Mouse (Mus musculus) MEL (cell line): Measurements from ENCODE around the gene Gal3st3. TPM values are rescaled to one million over a fixed set of nuclear protein-coding genes. Genes with fewer than 3 reads are reported as not detected.

Experiments used
- DNase-seq: peaks from one replicate; pipeline ENCODE4 v3.0.0; 2011; ENCODE audit warnings: low read depth, low spot score
- H3K27ac ChIP-seq: 2 replicates; pipeline ENCODE4 v1.5.1; 2012; ENCODE audit warnings: low read depth, mild to moderate bottlenecking, control low read depth, low read length, moderate library complexity; ENCODE audit not compliant: control insufficient read depth
- H3K27me3 ChIP-seq, 2 experiments: fragments of 150-350 bp in 1 of 2; sonication (generic) in 1 of 2; 2 replicates each; pipeline ENCODE4 v1.6.1; 2012; ENCODE audit warnings: low read length in 2 of 2, mild to moderate bottlenecking in 2 of 2, improper control_type of control experiment in 1 of 2, moderate library complexity in 1 of 2; ENCODE audit not compliant: insufficient read depth in 2 of 2, control insufficient read depth in 1 of 2
- H3K36me3 ChIP-seq, 2 experiments: 2 replicates each; pipeline ENCODE4 v1.6.1; 2012 to 2014; ENCODE audit warnings: low read length in 2 of 2, improper control_type of control experiment in 1 of 2, inconsistent platforms in 1 of 2, mild to moderate bottlenecking in 1 of 2; ENCODE audit not compliant: insufficient read depth in 2 of 2, control insufficient read depth in 1 of 2
- H3K4me1 ChIP-seq, 2 experiments: fragments of 150-350 bp in 1 of 2; sonication (generic) in 1 of 2; 2 replicates each; pipeline ENCODE4 v1.6.1; 2012; ENCODE audit warnings: low read length in 2 of 2, improper control_type of control experiment in 1 of 2, mild to moderate bottlenecking in 1 of 2; ENCODE audit not compliant: insufficient read depth in 2 of 2, control insufficient read depth in 1 of 2
- H3K4me3 ChIP-seq, 2 experiments: fragments of 150-350 bp in 1 of 2; sonication (generic) in 1 of 2; 2 replicates each; pipeline ENCODE4 v1.5.1; 2012; ENCODE audit warnings: low read depth in 2 of 2, low read length in 2 of 2, mild to moderate bottlenecking in 2 of 2, moderate library complexity in 2 of 2, control low read depth in 1 of 2, improper control_type of control experiment in 1 of 2; ENCODE audit not compliant: control insufficient read depth in 1 of 2, insufficient read depth in 1 of 2
- H3K79me2 ChIP-seq: 2 replicates; pipeline ENCODE4 v1.6.1; 2012; ENCODE audit warnings: mild to moderate bottlenecking, low read length, moderate library complexity; ENCODE audit not compliant: control insufficient read depth, poor library complexity, insufficient read depth
- H3K9ac ChIP-seq: 2 replicates; pipeline ENCODE4 v1.6.1; 2012; ENCODE audit warnings: low read depth, mild to moderate bottlenecking, control low read depth, low read length, moderate library complexity; ENCODE audit not compliant: control insufficient read depth, poor library complexity, severe bottlenecking
- H3K9me3 ChIP-seq: fragments of 150-350 bp; sonication (generic); replicated peaks from 2 replicates; pipeline ENCODE4 v1.6.1; 2012; ENCODE audit warnings: mild to moderate bottlenecking, low read length, improper control_type of control experiment, moderate library complexity; ENCODE audit not compliant: insufficient read depth
- BHLHE40 ChIP-seq: IDR thresholded peaks from 2 replicates; pipeline ENCODE4 v1.6.1; 2012; ENCODE audit warnings: low read depth, mild to moderate bottlenecking, inconsistent platforms, low read length, improper control_type of control experiment, borderline replicate concordance
- CHD1 ChIP-seq: IDR thresholded peaks from 2 replicates; pipeline ENCODE4 v1.6.1; 2012; ENCODE audit warnings: low read depth, mild to moderate bottlenecking, inconsistent platforms, low read length, improper control_type of control experiment
- CHD2 ChIP-seq: IDR thresholded peaks from 2 replicates; pipeline ENCODE4 v1.6.1; 2011; ENCODE audit warnings: low read length, improper control_type of control experiment
- GATA1 ChIP-seq: IDR thresholded peaks from 2 replicates; pipeline ENCODE4 v1.6.1; 2011; ENCODE audit warnings: low read depth, low read length, improper control_type of control experiment
- MAZ ChIP-seq: IDR thresholded peaks from 2 replicates; pipeline ENCODE4 v1.6.1; 2012; ENCODE audit warnings: low read depth, mild to moderate bottlenecking, inconsistent platforms, low read length, improper control_type of control experiment
- MYB ChIP-seq: IDR thresholded peaks from 2 replicates; pipeline ENCODE4 v1.6.1; 2011; ENCODE audit warnings: mild to moderate bottlenecking, low read depth, low read length, improper control_type of control experiment
- NELFE ChIP-seq: IDR thresholded peaks from 2 replicates; pipeline ENCODE4 v1.6.1; 2011; ENCODE audit warnings: low read depth, low read length, improper control_type of control experiment
- SIN3A ChIP-seq: IDR thresholded peaks from 2 replicates; pipeline ENCODE4 v1.6.1; 2012; ENCODE audit warnings: low read length, improper control_type of control experiment, inconsistent platforms
- TAL1 ChIP-seq: IDR thresholded peaks from 2 replicates; pipeline ENCODE4 v1.6.1; 2012; ENCODE audit warnings: mild to moderate bottlenecking, inconsistent platforms, low read length, moderate library complexity, mixed read lengths
- TCF12 ChIP-seq: IDR thresholded peaks from 2 replicates; pipeline ENCODE4 v1.6.1; 2014; ENCODE audit warnings: low read depth, mild to moderate bottlenecking, inconsistent platforms, low read length, improper control_type of control experiment, moderate library complexity
- ZKSCAN1 ChIP-seq: IDR thresholded peaks from 2 replicates; pipeline ENCODE4 v1.6.1; 2012; ENCODE audit warnings: low read depth, mild to moderate bottlenecking, inconsistent platforms, low read length, improper control_type of control experiment, moderate library complexity
- polyA plus RNA-seq, 2 experiments: library from polyadenylated mRNA; stranded (reverse) in 1 of 2; unstranded in 1 of 2; fragments of >175 nt in 1 of 2; fragments of >200 nt in 1 of 2; gene quantifications; 2 replicates each; pipeline versions ENCODE4 v1.2.1 to v1.2.4; 2012; ENCODE audit warnings: low replicate concordance in 2 of 2, low read depth in 1 of 2; ENCODE audit not compliant: insufficient read length in 2 of 2, insufficient read depth in 1 of 2, missing spikeins in 1 of 2
- total RNA-seq: library from RNA; depleted of rRNA; stranded (reverse); fragments of 300-350 nt; gene quantifications from 2 replicates; pipeline ENCODE4 v1.2.3, GENCODE M21; 2012; rRNA removed

The Gal3st3 gene
- total and polyA plus RNA-seq, 3 experiments: 0.04 TPM; not detected in 2

DNA sequence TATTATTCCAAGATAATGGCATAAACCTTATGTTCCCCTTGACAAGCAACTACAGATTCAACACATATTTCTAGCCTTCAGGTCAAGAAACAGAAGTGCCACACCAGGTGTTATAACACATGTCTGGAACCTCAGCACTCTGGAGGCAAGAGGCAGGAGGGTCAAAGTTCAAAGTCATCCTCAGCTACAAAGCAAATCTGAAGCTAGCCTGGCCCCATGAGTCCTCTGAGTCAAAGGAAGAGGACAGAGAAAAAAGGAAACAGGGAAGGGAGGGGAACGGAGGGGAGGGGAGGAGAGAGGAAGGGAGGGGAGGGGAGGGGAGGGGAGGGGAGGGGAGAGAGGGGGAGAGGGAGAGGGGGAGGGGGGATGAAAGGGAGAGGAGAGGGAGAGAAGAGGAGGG, 57.9 kb downstream of the Gal3st3 start:
- no peaks in the 10 kb centered on the region for H3K9me3 ChIP-seq
- no peak overlapping the region for H3K9ac ChIP-seq
- TF ChIP-seq ZKSCAN1 (no peak), GATA1 (no peak), MAZ (no peak), CHD2 (no peak), TCF12 (no peak), CHD1 (no peak), TAL1 (no peak), MYB (no peak), BHLHE40 (no peak), SIN3A (no peak), NELFE (no peak)
- no peaks in the 10 kb centered on the region for H3K79me2 ChIP-seq
- H3K27me3 ChIP-seq: no peaks in the 10 kb centered on the region; a peak in 1 of 4 replicates
- no peak overlapping the region for H3K4me3 ChIP-seq
- H3K27ac ChIP-seq: no peak overlapping the region
- H3K4me1 ChIP-seq: peaks cover 8 to 13% of the 10 kb centered on the region in 2 experiments
- no peak for DNase-seq
- H3K36me3 ChIP-seq: peaks cover 0 to 5% of the 10 kb centered on the region in 2 experiments; a peak in 2 of 4 replicates

Other genes with a start within 250 kb of the Gal3st3 start
- gene Rin1, start 247.8 kb upstream of the Gal3st3 start, total RNA-seq: 0.33 and 0.42 TPM in 2 replicates
- gene Rin1, start 247.8 kb upstream of the Gal3st3 start, polyA plus RNA-seq: 1 to 10 TPM in 1 of 2 experiments, not detected in 1; 1.3 TPM
- 0.23 and 0.27 TPM in 2 replicates for gene Cd248, start 230.3 kb upstream of the Gal3st3 start, total RNA-seq
- under 1 TPM in 1 of 2 experiments, not detected in 1; 0.86 TPM for gene Cd248, start 230.3 kb upstream of the Gal3st3 start, polyA plus RNA-seq
- gene Tmem151a, start 212.8 kb upstream of the Gal3st3 start, total RNA-seq: 0.29 TPM in 1 of 2 replicates, not detected in the other
- gene Tmem151a, start 212.8 kb upstream of the Gal3st3 start, polyA plus RNA-seq: under 1 TPM in 1 of 2 experiments, not detected in 1; 0.63 TPM
- gene Yif1a, start 209.8 kb upstream of the Gal3st3 start, total RNA-seq: 57.5 and 64.3 TPM in 2 replicates
- 10 to 100 TPM in 1 of 2 experiments, not detected in 1; 54.0 TPM for gene Yif1a, start 209.8 kb upstream of the Gal3st3 start, polyA plus RNA-seq
- 0.65 and 1.0 TPM in 2 replicates for gene Cnih2, start 199.8 kb upstream of the Gal3st3 start, total RNA-seq
- 1 to 10 TPM in 1 of 2 experiments, not detected in 1; 2.7 TPM for gene Cnih2, start 199.8 kb upstream of the Gal3st3 start, polyA plus RNA-seq
- gene Rab1b, start 191.3 kb upstream of the Gal3st3 start, total RNA-seq: 86.4 and 94.9 TPM in 2 replicates
- gene Rab1b, start 191.3 kb upstream of the Gal3st3 start, polyA plus RNA-seq: 100 to 1,000 TPM in 1 of 2 experiments, not detected in 1; 162 TPM
- 7.3 TPM in 2 replicates for gene Klc2, start 179.8 kb upstream of the Gal3st3 start, total RNA-seq
- gene Klc2, start 179.8 kb upstream of the Gal3st3 start, polyA plus RNA-seq: 10 to 100 TPM in 1 of 2 experiments, not detected in 1; 30.3 TPM
- 5.7 TPM in 2 replicates for gene Pacs1, start 25.2 kb upstream of the Gal3st3 start, total RNA-seq
- 10 to 100 TPM in 1 of 2 experiments, not detected in 1; 19.9 TPM for gene Pacs1, start 25.2 kb upstream of the Gal3st3 start, polyA plus RNA-seq
- 178 and 180 TPM in 2 replicates for gene Sf3b2, start 2.9 kb upstream of the Gal3st3 start, total RNA-seq
- gene Sf3b2, start 2.9 kb upstream of the Gal3st3 start, polyA plus RNA-seq: 100 to 1,000 TPM; 259 to 331 TPM
- gene Catsper1, start 37.4 kb downstream of the Gal3st3 start, total RNA-seq: not detected in 2 replicates
- not detected for gene Catsper1, start 37.4 kb downstream of the Gal3st3 start, polyA plus RNA-seq
- gene Cst6, start 51.2 kb downstream of the Gal3st3 start, total RNA-seq: not detected in 2 replicates
- under 1 TPM in 1 of 2 experiments, not detected in 1; 0.26 TPM for gene Cst6, start 51.2 kb downstream of the Gal3st3 start, polyA plus RNA-seq
- gene Eif1ad, start 68.4 kb downstream of the Gal3st3 start, total RNA-seq: 110 and 129 TPM in 2 replicates
- gene Eif1ad, start 68.4 kb downstream of the Gal3st3 start, polyA plus RNA-seq: 100 to 1,000 TPM in 1 of 2 experiments, not detected in 1; 121 TPM
- 207 and 211 TPM in 2 replicates for gene Banf1, start 68.8 kb downstream of the Gal3st3 start, total RNA-seq
- gene Banf1, start 68.8 kb downstream of the Gal3st3 start, polyA plus RNA-seq: 1,000 to 10,000 TPM in 1 of 2 experiments, 100 to 1,000 TPM in 1; 644 to 1,168 TPM
- 114 and 117 TPM in 2 replicates for gene Sart1, start 90.4 kb downstream of the Gal3st3 start, total RNA-seq
- 100 to 1,000 TPM in 1 of 2 experiments, not detected in 1; 141 TPM for gene Sart1, start 90.4 kb downstream of the Gal3st3 start, polyA plus RNA-seq
- 0.54 and 0.72 TPM in 2 replicates for gene Tsga10ip, start 104.2 kb downstream of the Gal3st3 start, total RNA-seq
- 1 to 10 TPM in 1 of 2 experiments, not detected in 1; 4.5 TPM for gene Tsga10ip, start 104.2 kb downstream of the Gal3st3 start, polyA plus RNA-seq
- gene Drap1, start 126.6 kb downstream of the Gal3st3 start, total RNA-seq: 160 and 183 TPM in 2 replicates
- gene Drap1, start 126.6 kb downstream of the Gal3st3 start, polyA plus RNA-seq: 100 to 1,000 TPM in 1 of 2 experiments, not detected in 1; 307 TPM
- gene AI837181, start 126.8 kb downstream of the Gal3st3 start, total RNA-seq: 8.4 and 8.9 TPM in 2 replicates
- gene AI837181, start 126.8 kb downstream of the Gal3st3 start, polyA plus RNA-seq: 10 to 100 TPM in 1 of 2 experiments, not detected in 1; 41.3 TPM
- gene Fosl1, start 149.2 kb downstream of the Gal3st3 start, total RNA-seq: 1.1 and 2.0 TPM in 2 replicates
- gene Fosl1, start 149.2 kb downstream of the Gal3st3 start, polyA plus RNA-seq: 1 to 10 TPM in 1 of 2 experiments, not detected in 1; 3.1 TPM
- gene Ccdc85b, start 159.6 kb downstream of the Gal3st3 start, total RNA-seq: 3.6 and 4.1 TPM in 2 replicates
- gene Ccdc85b, start 159.6 kb downstream of the Gal3st3 start, polyA plus RNA-seq: 1 to 10 TPM in 1 of 2 experiments, not detected in 1; 7.6 TPM
- gene Fibp, start 162.3 kb downstream of the Gal3st3 start, total RNA-seq: 21.9 and 28.3 TPM in 2 replicates
- 10 to 100 TPM in 1 of 2 experiments, not detected in 1; 63.5 TPM for gene Fibp, start 162.3 kb downstream of the Gal3st3 start, polyA plus RNA-seq
- 0.15 TPM in 1 of 2 replicates, not detected in the other for gene Ctsw, start 170.2 kb downstream of the Gal3st3 start, total RNA-seq
- under 1 TPM in 1 of 2 experiments, not detected in 1; 0.39 TPM for gene Ctsw, start 170.2 kb downstream of the Gal3st3 start, polyA plus RNA-seq
- gene Efemp2, start 175.6 kb downstream of the Gal3st3 start, total RNA-seq: 7.5 and 10.4 TPM in 2 replicates
- 10 to 100 TPM in 1 of 2 experiments, not detected in 1; 17.7 TPM for gene Efemp2, start 175.6 kb downstream of the Gal3st3 start, polyA plus RNA-seq
- 34.3 and 38.9 TPM in 2 replicates for gene Mus81, start 190.1 kb downstream of the Gal3st3 start, total RNA-seq
- gene Mus81, start 190.1 kb downstream of the Gal3st3 start, polyA plus RNA-seq: 10 to 100 TPM in 1 of 2 experiments, not detected in 1; 50.5 TPM
- 880 and 979 TPM in 2 replicates for gene Cfl1, start 192.1 kb downstream of the Gal3st3 start, total RNA-seq
- gene Cfl1, start 192.1 kb downstream of the Gal3st3 start, polyA plus RNA-seq: 1,000 to 10,000 TPM in 1 of 2 experiments, not detected in 1; 2,037 TPM
- 0.19 and 0.23 TPM in 2 replicates for gene 1700020D05Rik, start 205.5 kb downstream of the Gal3st3 start, total RNA-seq
- gene 1700020D05Rik, start 205.5 kb downstream of the Gal3st3 start, polyA plus RNA-seq: under 1 TPM in 1 of 2 experiments, not detected in 1; 0.78 TPM
- gene Snx32, start 212.2 kb downstream of the Gal3st3 start, total RNA-seq: 1.3 and 1.8 TPM in 2 replicates
- 1 to 10 TPM in 1 of 2 experiments, not detected in 1; 2.6 TPM for gene Snx32, start 212.2 kb downstream of the Gal3st3 start, polyA plus RNA-seq